Mouse (Mus musculus) kidney, postnatal 0 days (tissue): ENCODE results near the gene Zbed4. TPM values are rescaled to one million over a fixed set of nuclear protein-coding genes. Genes with fewer than 3 reads are reported as not detected.
A peak's percentile ranks its signal among the peaks of the same experiment; 100 is the strongest.
"Not testable (repeated sequence)": the region's sequence is repeated elsewhere in the genome, so short reads cannot be mapped to it uniquely, and the experiment has no call there.

ENCODE experiments used
- ATAC-seq: fragments of 200-750 bp; cut with Nextera tagmentation; replicated peaks from 2 replicates; pipeline ENCODE4 v1.8.0; 2017; ENCODE audit warnings: low read depth, moderate number of reproducible peaks, moderate TSS enrichment, moderate library complexity; ENCODE audit not compliant: low FRiP score
- DNase-seq: peaks from one replicate; pipeline ENCODE4 v3.0.0-alpha.2; 2016; ENCODE audit warnings: low spot score
- H3K27ac ChIP-seq: fragments of 300-500 bp; sonication (generic); 2 replicates; pipeline ENCODE4 v1.5.1; 2014; ENCODE audit warnings: mild to moderate bottlenecking
- H3K27me3 ChIP-seq: fragments of 300-500 bp; sonication (generic); 2 replicates; pipeline ENCODE4 v1.6.1; 2014; ENCODE audit warnings: low read length, mixed read lengths; ENCODE audit not compliant: insufficient read depth
- H3K36me3 ChIP-seq: fragments of 300-500 bp; sonication (generic); 2 replicates; pipeline ENCODE4 v1.6.1; 2014; ENCODE audit warnings: low read length, mixed read lengths; ENCODE audit not compliant: insufficient read depth
- H3K4me1 ChIP-seq: fragments of 300-500 bp; sonication (generic); replicated peaks from 2 replicates; pipeline ENCODE4 v1.6.1; 2014; ENCODE audit warnings: antibody characterized with exemption, low read length, mixed read lengths; ENCODE audit not compliant: insufficient read depth
- H3K4me2 ChIP-seq: fragments of 300-500 bp; sonication (generic); 2 replicates; pipeline ENCODE4 v1.6.1; 2014; ENCODE audit warnings: mild to moderate bottlenecking, low read length, moderate library complexity, mixed read lengths
- H3K4me3 ChIP-seq: fragments of 300-500 bp; sonication (generic); replicated peaks from 2 replicates; pipeline ENCODE4 v1.5.1; 2014; ENCODE audit warnings: low read depth, low read length
- H3K9ac ChIP-seq: fragments of 300-500 bp; sonication (generic); 2 replicates; pipeline ENCODE4 v1.6.1; 2014; ENCODE audit warnings: low read depth, low read length
- H3K9me3 ChIP-seq: fragments of 300-500 bp; sonication (generic); replicated peaks from 2 replicates; pipeline ENCODE4 v1.6.1; 2016; ENCODE audit warnings: low read length, inconsistent platforms, mixed read lengths
- CTCF ChIP-seq: IDR thresholded peaks from 2 replicates; pipeline ENCODE4 v1.5.1; 2016; ENCODE audit warnings: antibody characterized with exemption, low read depth, mild to moderate bottlenecking, moderate library complexity
- WGBS: fragments of 180-500 bp; shearing (Covaris S2); extraction: QIAGEN DNeasy Blood & Tissue Kit; methylation state at CpG from one replicate; pipeline ENCODE4 v1.1.7; 2014; 5-methylcytosine and 5-hydroxymethylcytosine counted together
- polyA plus RNA-seq: library from polyadenylated mRNA; unstranded; fragments of >200 nt; fragmentation: Nextera tagmentation; extraction: Ambion mirVana; gene quantifications from 2 replicates; pipeline ENCODE4 v1.2.1, GENCODE M21; 2015

Zbed4 gene
- polyA plus RNA-seq, 1 experiment from 2014 or later = 11.8 TPM

GRCm38 (mm10) chr15:88754896-88755295 is 3.4 kb downstream of the Zbed4 start:
- WGBS = 94% methylated on average over 2 of the region's 2 CpGs
- no peak overlapping the region for H3K9ac ChIP-seq
- H3K4me2 ChIP-seq = no peak overlapping the region
- no peaks in the 10 kb centered on the region for H3K9me3 ChIP-seq
- no peak for ATAC-seq
- no peak for TF ChIP-seq CTCF
- 0 out of 2 replicates have a peak, but pooled peaks cover 6% of the 10 kb centered on the region for H3K36me3 ChIP-seq
- DNase-seq = no peak
- 0 out of 2 replicates have a peak, but pooled peaks cover 6% of the 10 kb centered on the region for H3K4me1 ChIP-seq
- no peaks in the 10 kb centered on the region for H3K27me3 ChIP-seq
- no peak overlapping the region for H3K27ac ChIP-seq
- no peak overlapping the region for H3K4me3 ChIP-seq

GRCm38 (mm10) chr15:88755761-88756160 is 4.3 kb downstream of the Zbed4 start:
- H3K9me3 ChIP-seq = no peaks in the 10 kb centered on the region
- H3K9ac ChIP-seq = no peak overlapping the region
- H3K4me3 ChIP-seq = no peak overlapping the region
- ATAC-seq (no peak), DNase-seq (no peak)
- no peak for TF ChIP-seq CTCF
- 0 out of 2 replicates have a peak, but pooled peaks cover 2% of the 10 kb centered on the region for H3K4me1 ChIP-seq
- H3K36me3 ChIP-seq = 0 out of 2 replicates have a peak, but pooled peaks cover 6% of the 10 kb centered on the region
- H3K27me3 ChIP-seq = no peaks in the 10 kb centered on the region
- no peak overlapping the region for H3K27ac ChIP-seq
- 97% methylated on average over 18 of the region's 18 CpGs for WGBS
- no peak overlapping the region for H3K4me2 ChIP-seq

GRCm38 (mm10) chr15:88758061-88758460 is 6.6 kb downstream of the Zbed4 start:
- no peak; the same call in 1 of the 2 replicates for ATAC-seq

GRCm38 (mm10) chr15:88761551-88761950 is 10.1 kb downstream of the Zbed4 start:
- Histone ChIP-seq H3K4me3 (no peak overlapping the region), H3K4me1 (no peaks in the 10 kb centered on the region), H3K27me3 (no peaks in the 10 kb centered on the region), H3K36me3 (peaks cover 12% of the 10 kb centered on the region), H3K9ac (no peak overlapping the region), H3K9me3 (no peaks in the 10 kb centered on the region), H3K27ac (no peak overlapping the region), H3K4me2 (no peak overlapping the region)
- WGBS = 93% methylated on average over 4 of the region's 4 CpGs
- DNase-seq (no peak), ATAC-seq (no peak)
- no peak for TF ChIP-seq CTCF

More at GRCm38 (mm10) chr15:88758061-88758460, 6.6 kb downstream of the Zbed4 start:
- no peak overlapping the region for H3K4me3 ChIP-seq
- WGBS = 57% methylated on average over 3 of the region's 3 CpGs
- H3K9ac ChIP-seq = no peak overlapping the region
- DNase-seq = no peak
- no peak overlapping the region for H3K4me2 ChIP-seq
- peak overlapping the region; percentile 70 for H3K27ac ChIP-seq
- peaks cover 12% of the 10 kb centered on the region for H3K36me3 ChIP-seq
- H3K4me1 ChIP-seq = no peaks in the 10 kb centered on the region
- no peaks in the 10 kb centered on the region for H3K9me3 ChIP-seq
- H3K27me3 ChIP-seq = no peaks in the 10 kb centered on the region
- no peak for TF ChIP-seq CTCF

- not testable (repeated sequence) for H3K36me3 ChIP-seq, H3K4me1 ChIP-seq, H3K9me3 ChIP-seq, H3K9ac ChIP-seq, H3K4me2 ChIP-seq, H3K27ac ChIP-seq, ATAC-seq, DNase-seq, H3K4me3 ChIP-seq, H3K27me3 ChIP-seq
- 100% methylated on average over 2 of the region's 2 CpGs for WGBS
- TF ChIP-seq CTCF = peak; percentile 44; the same call in 1 of the 2 replicates
Measured at GRCm38 (mm10) chr15:88766139-88766538, 14.7 kb downstream of the Zbed4 start.

- Histone ChIP-seq H3K4me2 (no peak overlapping the region), H3K4me3 (no peak overlapping the region), H3K9me3 (no peaks in the 10 kb centered on the region), H3K4me1 (no peaks in the 10 kb centered on the region), H3K9ac (no peak overlapping the region), H3K27ac (peak overlapping the region; percentile 73), H3K36me3 (no peaks in the 10 kb centered on the region), H3K27me3 (no peaks in the 10 kb centered on the region)
- ATAC-seq (no peak), DNase-seq (peak; percentile 41)
- WGBS = 54% methylated on average over 1 of the region's 1 CpGs
- no peak for TF ChIP-seq CTCF
Measured at GRCm38 (mm10) chr15:88768537-88768936, 17.1 kb downstream of the Zbed4 start.

- not testable (repeated sequence) for H3K4me2 ChIP-seq, H3K9ac ChIP-seq, DNase-seq, H3K4me3 ChIP-seq, H3K27ac ChIP-seq, H3K4me1 ChIP-seq, H3K36me3 ChIP-seq, H3K27me3 ChIP-seq, H3K9me3 ChIP-seq, ATAC-seq
- WGBS = 92% methylated on average over 5 of the region's 5 CpGs
Measured at GRCm38 (mm10) chr15:88774630-88775029, 23.2 kb downstream of the Zbed4 start.
